Mouse (Mus musculus) C2C12 (cell line): ENCODE measurements around the gene Serinc5.

Experiments used
- CEBPB ChIP-seq: IDR thresholded peaks from one replicate; pipeline ENCODE4 v1.6.1; 2011; ENCODE audit warnings: low read depth, mild to moderate bottlenecking, control low read depth, moderate library complexity
- CTCF ChIP-seq: IDR thresholded peaks from one replicate; pipeline ENCODE4 v1.5.1; 2011; ENCODE audit not compliant: control insufficient read depth, insufficient read depth, insufficient read length
- FOSL1 ChIP-seq: IDR thresholded peaks from one replicate; pipeline ENCODE4 v1.8.0; 2011; ENCODE audit warnings: mild to moderate bottlenecking, low read length; ENCODE audit not compliant: poor library complexity, insufficient read depth, severe bottlenecking
- MAX ChIP-seq: IDR thresholded peaks from one replicate; pipeline ENCODE4 v1.6.1; 2011; ENCODE audit warnings: mild to moderate bottlenecking, control low read depth
- MYOD1 ChIP-seq: IDR thresholded peaks from one replicate; pipeline ENCODE4 v1.6.1; 2011; ENCODE audit warnings: low read depth; ENCODE audit not compliant: control insufficient read depth, insufficient read length
- MYOG ChIP-seq: IDR thresholded peaks from one replicate; pipeline ENCODE4 v1.6.1; 2011; ENCODE audit not compliant: control insufficient read depth, insufficient read length; ENCODE audit errors: extremely low read depth
- USF1 ChIP-seq: IDR thresholded peaks from one replicate; pipeline ENCODE4 v1.6.1; 2011; ENCODE audit warnings: low read depth, mild to moderate bottlenecking, control low read depth, moderate library complexity

GRCm38 (mm10) chr13:92760519-92760918 is 149.6 kb downstream of the Serinc5 start:
- TF ChIP-seq CTCF (no peak), MYOG (no peak), CEBPB (no peak), MAX (no peak), MYOD1 (no peak), FOSL1 (no peak), USF1 (no peak)
